Mouse (Mus musculus) testis, adult 2 months (tissue): ENCODE measurements around the gene Snx30.

Experiments
- CTCF ChIP-seq: fragments of 200-500 bp; IDR thresholded peaks from 2 replicates; pipeline ENCODE4 v1.5.1; 2012; ENCODE audit warnings: low read depth, mild to moderate bottlenecking, inconsistent platforms, low read length, moderate library complexity; ENCODE audit not compliant: control insufficient read depth, insufficient read depth, insufficient replicate concordance
- POLR2A ChIP-seq: fragments of 200-500 bp; IDR thresholded peaks from 2 replicates; pipeline ENCODE4 v1.6.1; 2012; ENCODE audit warnings: low read depth, mild to moderate bottlenecking, inconsistent platforms, low read length, moderate library complexity; ENCODE audit not compliant: control insufficient read depth

GRCm38 (mm10) chr4:59794116-59794515, 11.5 kb upstream of the Snx30 start:
- TF ChIP-seq CTCF (no peak), POLR2A (no peak)
